Mouse (Mus musculus) stomach, postnatal 0 days (tissue): ENCODE data around the gene Tff3.

Source experiments
- CTCF ChIP-seq: IDR thresholded peaks from 2 replicates; pipeline ENCODE4 v1.5.1; 2016; ENCODE audit warnings: antibody characterized with exemption, low read depth, mild to moderate bottlenecking, moderate library complexity
- EP300 ChIP-seq: optimal IDR thresholded peaks from 2 replicates; pipeline ENCODE3; 2016; ENCODE audit warnings: antibody characterized with exemption

- TF ChIP-seq CTCF (no peak), EP300 (no peak)
Measured at GRCm38 (mm10) chr17:31176321-31176720, 46.9 kb upstream of the Tff3 start.
